Mouse (Mus musculus): ENCODE results near the gene Lmtk2.

Gene Lmtk2

GRCm38 (mm10) chr5:144178216-144178615, 78.0 kb downstream of the Lmtk2 start:
- DNase-seq (ENCODE audit: low read depth) = no peak

GRCm38 (mm10) chr5:144181249-144181648, 81.0 kb downstream of the Lmtk2 start:
- no peak for DNase-seq (ENCODE audit: low read depth)

- DNase-seq (ENCODE audit: low read depth) = no peak
Measured at GRCm38 (mm10) chr5:144182542-144183247, 82.5 kb downstream of the Lmtk2 start.

GRCm38 (mm10) chr5:144183248-144183559, 83.0 kb downstream of the Lmtk2 start:
- DNase-seq (ENCODE audit: low read depth) = no peak

GRCm38 (mm10) chr5:144183647-144184335, 83.6 kb downstream of the Lmtk2 start:
- peak; percentile 86 for DNase-seq (ENCODE audit: low read depth)

- DNase-seq (ENCODE audit: low read depth) = no peak
Measured at GRCm38 (mm10) chr5:144184350-144185045, 84.3 kb downstream of the Lmtk2 start.

GRCm38 (mm10) chr5:144188422-144188821, 88.2 kb downstream of the Lmtk2 start:
- DNase-seq (ENCODE audit: low read depth) = no peak

GRCm38 (mm10) chr5:144189327-144189726, 89.1 kb downstream of the Lmtk2 start:
- no peak for DNase-seq (ENCODE audit: low read depth)

- no peak for DNase-seq (ENCODE audit: low read depth)
Measured at GRCm38 (mm10) chr5:144189950-144190583, 89.8 kb downstream of the Lmtk2 start, which contains the start of gene Bhlha15. TSS of gene Bhlha15 (plus strand) at chr5:144190286.

- DNase-seq (ENCODE audit: low read depth) = no peak
Measured at GRCm38 (mm10) chr5:144191026-144191425, 90.8 kb downstream of the Lmtk2 start.

GRCm38 (mm10) chr5:144192673-144193072, 92.4 kb downstream of the Lmtk2 start:
- DNase-seq (ENCODE audit: low read depth) = peak; percentile 59

- no peak for DNase-seq (ENCODE audit: low read depth)
Measured at GRCm38 (mm10) chr5:144194416-144194815, 94.2 kb downstream of the Lmtk2 start.

GRCm38 (mm10) chr5:144195567-144195966, 95.3 kb downstream of the Lmtk2 start:
- no peak for DNase-seq (ENCODE audit: low read depth)

- no peak for DNase-seq (ENCODE audit: low read depth)
Measured at GRCm38 (mm10) chr5:144200616-144201015, 100.4 kb downstream of the Lmtk2 start.

- DNase-seq (ENCODE audit: low read depth) = no peak
Measured at GRCm38 (mm10) chr5:144202430-144202829, 102.2 kb downstream of the Lmtk2 start.

GRCm38 (mm10) chr5:144203398-144203959, 103.2 kb downstream of the Lmtk2 start:
- no peak for DNase-seq (ENCODE audit: low read depth)

GRCm38 (mm10) chr5:144204303-144204702, 104.1 kb downstream of the Lmtk2 start:
- DNase-seq (ENCODE audit: low read depth) = no peak

GRCm38 (mm10) chr5:144204911-144205310, 104.7 kb downstream of the Lmtk2 start:
- no peak for DNase-seq (ENCODE audit: low read depth)

GRCm38 (mm10) chr5:144206069-144206468, 105.8 kb downstream of the Lmtk2 start:
- DNase-seq (ENCODE audit: low read depth) = no peak

- DNase-seq (ENCODE audit: low read depth) = no peak
Measured at GRCm38 (mm10) chr5:144207478-144207877, 107.2 kb downstream of the Lmtk2 start.

- peak; percentile 59 for DNase-seq (ENCODE audit: low read depth)
Measured at GRCm38 (mm10) chr5:144214453-144214852, 114.2 kb downstream of the Lmtk2 start.

GRCm38 (mm10) chr5:144215992-144216391, 115.8 kb downstream of the Lmtk2 start:
- peak; percentile 53 for DNase-seq (ENCODE audit: low read depth)
